Mouse (Mus musculus): ENCODE data around the gene Nalcn.

Nalcn gene

GRCm38 (mm10) chr14:123626501-123627179 is at the start of gene Nalcn:
Nalcn (minus strand) TSS chr14:123627144.
- TF ChIP-seq GATA4 (IDR thresholded peaks at IDR 0.05; ENCODE audit: insufficient replicate concordance, low read length) = no peak

GRCm38 (mm10) chr14:123664451-123664850 is 37.5 kb upstream of the Nalcn start:
- TF ChIP-seq GATA4 (IDR thresholded peaks at IDR 0.05; ENCODE audit: insufficient replicate concordance, low read length) = no peak

DNA sequence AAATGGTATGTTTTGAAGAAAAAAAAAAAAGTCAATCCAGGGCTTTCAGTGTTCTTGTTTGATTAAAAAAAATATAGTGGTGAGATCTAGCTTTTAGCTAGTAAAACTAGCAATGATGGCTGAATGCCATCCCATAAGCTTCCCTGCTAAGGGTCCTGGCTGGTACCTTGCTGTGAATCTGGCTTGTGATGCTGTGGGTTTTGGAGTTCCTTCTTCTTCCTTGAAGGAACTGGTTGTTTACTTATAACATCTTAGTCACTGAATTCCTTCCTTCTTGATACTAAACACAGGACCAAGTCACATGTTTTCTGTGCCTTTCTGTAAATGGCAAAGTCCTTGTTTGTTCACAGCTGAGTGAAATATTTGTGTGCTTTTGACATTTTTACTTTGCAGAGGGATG is 36.3 kb upstream of the Nalcn start:
- no peak for TF ChIP-seq GATA4 (IDR thresholded peaks at IDR 0.05; ENCODE audit: insufficient replicate concordance, low read length)

DNA sequence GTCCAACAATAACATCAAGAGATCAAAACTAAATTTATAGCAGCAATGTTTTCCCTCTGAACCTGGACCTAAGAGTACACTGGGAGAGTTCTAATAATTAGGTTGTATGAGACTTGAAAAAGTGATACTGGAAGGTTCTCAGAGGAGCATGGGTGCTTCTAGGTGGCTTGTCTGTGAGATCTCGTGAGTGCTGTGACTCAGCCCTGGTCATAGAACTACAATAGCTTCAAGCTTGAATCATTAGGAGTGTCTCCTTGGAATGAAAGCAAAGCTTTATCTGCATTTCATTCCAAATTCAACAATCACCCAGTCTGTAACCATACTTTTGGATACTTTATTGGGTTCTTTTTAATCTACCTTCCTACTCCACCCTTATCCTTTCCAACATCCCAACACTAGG is 35.4 kb upstream of the Nalcn start:
- no peak for TF ChIP-seq GATA4 (IDR thresholded peaks at IDR 0.05; ENCODE audit: insufficient replicate concordance, low read length)

- TF ChIP-seq GATA4 (IDR thresholded peaks at IDR 0.05; ENCODE audit: insufficient replicate concordance, low read length) = no peak; the same call in 1 of the 2 replicates
Observed at GRCm38 (mm10) chr14:123661091-123661491, 34.1 kb upstream of the Nalcn start.

- TF ChIP-seq GATA4 (IDR thresholded peaks at IDR 0.05; ENCODE audit: insufficient replicate concordance, low read length) = no peak
Observed at GRCm38 (mm10) chr14:123659921-123660385, 33.0 kb upstream of the Nalcn start, which contains the start of gene Itgbl1. Itgbl1 (plus strand) TSS chr14:123659971.

- no peak for TF ChIP-seq GATA4 (IDR thresholded peaks at IDR 0.05; ENCODE audit: insufficient replicate concordance, low read length)
Observed at GRCm38 (mm10) chr14:123627180-123627562, 227 bp upstream of the Nalcn start.

GRCm38 (mm10) chr14:123622969-123623368 is 4.0 kb downstream of the Nalcn start:
- TF ChIP-seq GATA4 (IDR thresholded peaks at IDR 0.05; ENCODE audit: insufficient replicate concordance, low read length) = no peak

GRCm38 (mm10) chr14:123595265-123595664 is 31.7 kb downstream of the Nalcn start:
- TF ChIP-seq GATA4 (IDR thresholded peaks at IDR 0.05; ENCODE audit: insufficient replicate concordance, low read length) = no peak

GRCm38 (mm10) chr14:123587412-123587811 is 39.5 kb downstream of the Nalcn start:
- no peak for TF ChIP-seq GATA4 (IDR thresholded peaks at IDR 0.05; ENCODE audit: insufficient replicate concordance, low read length)

GRCm38 (mm10) chr14:123582433-123582832 is 44.5 kb downstream of the Nalcn start:
- TF ChIP-seq GATA4 (IDR thresholded peaks at IDR 0.05; ENCODE audit: insufficient replicate concordance, low read length) = no peak

GRCm38 (mm10) chr14:123575356-123575755 is 51.6 kb downstream of the Nalcn start:
- TF ChIP-seq GATA4 (IDR thresholded peaks at IDR 0.05; ENCODE audit: insufficient replicate concordance, low read length) = no peak

GRCm38 (mm10) chr14:123574936-123575335 is 52.0 kb downstream of the Nalcn start:
- no peak for TF ChIP-seq GATA4 (IDR thresholded peaks at IDR 0.05; ENCODE audit: insufficient replicate concordance, low read length)

- TF ChIP-seq GATA4 (IDR thresholded peaks at IDR 0.05; ENCODE audit: insufficient replicate concordance, low read length) = no peak
Observed at GRCm38 (mm10) chr14:123566599-123566998, 60.3 kb downstream of the Nalcn start.

- no peak for TF ChIP-seq GATA4 (IDR thresholded peaks at IDR 0.05; ENCODE audit: insufficient replicate concordance, low read length)
Observed at GRCm38 (mm10) chr14:123555533-123555932, 71.4 kb downstream of the Nalcn start.

- TF ChIP-seq GATA4 (IDR thresholded peaks at IDR 0.05; ENCODE audit: insufficient replicate concordance, low read length) = no peak
Observed at GRCm38 (mm10) chr14:123554936-123555335, 72.0 kb downstream of the Nalcn start.

GRCm38 (mm10) chr14:123542362-123542761 is 84.6 kb downstream of the Nalcn start:
- TF ChIP-seq GATA4 (IDR thresholded peaks at IDR 0.05; ENCODE audit: insufficient replicate concordance, low read length) = no peak
